Mouse (Mus musculus) adrenal gland, postnatal 36 days (tissue): Measurements from ENCODE around the gene Mdga1. TPM values are rescaled to one million over a fixed set of nuclear protein-coding genes. Genes with fewer than 3 reads are reported as not detected.
"Not testable (repeated sequence)": the region's sequence is repeated elsewhere in the genome, so short reads cannot be mapped to it uniquely, and the experiment has no call there.

Experiments
- DNase-seq, 2 experiments: peaks; one replicate each; pipeline ENCODE4 v3.0.0; 2021; ENCODE audit warnings: mixed read lengths in 1 of 2
- total RNA-seq, 2 experiments: library from RNA; stranded (reverse); gene quantifications; 2 replicates each; pipeline ENCODE4 v1.2.3; 2021

Mdga1 gene
- total RNA-seq, 2 experiments from 2014 or later = 0.63 to 1.4 TPM

DNA sequence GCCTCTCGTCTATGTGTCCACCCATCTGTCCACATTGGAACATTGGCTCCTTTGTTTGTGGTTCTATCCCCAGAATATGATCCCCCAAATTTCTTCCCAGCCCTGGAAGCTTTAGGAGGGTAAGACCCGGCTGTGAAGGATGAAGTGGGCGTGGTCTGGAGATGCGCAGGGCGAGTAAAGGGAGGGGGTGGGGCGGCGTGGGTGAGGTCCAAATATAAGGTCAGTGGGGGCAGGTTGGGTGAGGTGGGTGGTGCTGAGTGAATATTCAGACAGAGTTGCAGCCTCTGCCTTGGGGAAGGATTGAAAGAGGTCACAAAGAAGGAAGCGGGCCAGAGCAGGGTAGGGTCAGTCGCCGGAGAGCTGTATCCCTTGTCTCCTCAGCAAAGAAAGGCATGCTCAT lies 171.7 kb downstream of the Mdga1 start:
- DNase-seq = no peak

DNA sequence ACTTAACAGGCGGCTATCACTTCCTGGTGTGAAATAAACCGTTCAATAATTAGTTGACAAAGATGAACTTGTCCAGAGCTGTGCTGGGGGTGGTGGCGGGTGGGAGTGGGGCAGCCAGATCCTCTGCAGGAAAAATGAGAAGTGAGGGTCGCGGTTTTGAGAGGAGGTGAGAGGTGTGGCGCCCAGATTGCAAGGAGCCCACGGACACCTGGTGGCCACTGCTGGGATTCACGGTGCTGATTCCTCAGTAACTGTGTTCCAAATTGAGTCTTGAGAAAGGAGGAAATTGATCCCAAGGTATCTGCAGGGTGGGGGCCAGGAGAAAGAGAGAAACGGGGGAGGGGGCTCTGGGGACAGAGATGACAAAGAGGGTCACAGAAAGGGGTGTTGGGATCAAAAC lies 173.1 kb downstream of the Mdga1 start:
- no peak for DNase-seq

GRCm38 (mm10) chr17:29796086-29796485 lies 173.8 kb downstream of the Mdga1 start:
- peak; percentile 84 to 92 for DNase-seq

GRCm38 (mm10) chr17:29795050-29795770 lies 174.7 kb downstream of the Mdga1 start:
- no peak for DNase-seq

DNA sequence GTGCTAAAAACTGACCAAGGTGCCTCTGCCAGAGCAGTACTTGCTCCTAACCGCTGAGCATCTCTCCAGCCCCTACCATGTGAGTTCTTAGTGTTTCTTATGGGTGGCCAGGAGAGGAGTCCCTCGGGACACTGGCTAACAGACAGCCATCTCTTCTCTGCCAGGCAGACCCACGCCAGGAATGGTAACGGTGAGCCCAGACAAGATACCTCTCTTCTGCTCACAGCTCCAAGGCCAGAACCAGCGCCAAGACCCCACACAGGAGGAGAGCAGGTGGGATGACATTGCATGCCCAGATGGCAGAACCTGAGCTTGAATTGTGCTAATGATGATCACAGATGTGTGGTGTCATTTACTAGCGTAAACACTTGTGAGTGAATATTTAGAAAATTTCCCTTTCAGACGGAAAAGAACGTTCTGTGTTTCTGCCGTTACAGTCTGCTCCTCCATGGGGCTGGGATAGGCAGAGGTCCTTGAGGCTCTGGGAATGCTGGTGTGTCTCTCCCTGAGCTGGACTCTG lies 178.3 kb downstream of the Mdga1 start:
- no peak for DNase-seq

DNA sequence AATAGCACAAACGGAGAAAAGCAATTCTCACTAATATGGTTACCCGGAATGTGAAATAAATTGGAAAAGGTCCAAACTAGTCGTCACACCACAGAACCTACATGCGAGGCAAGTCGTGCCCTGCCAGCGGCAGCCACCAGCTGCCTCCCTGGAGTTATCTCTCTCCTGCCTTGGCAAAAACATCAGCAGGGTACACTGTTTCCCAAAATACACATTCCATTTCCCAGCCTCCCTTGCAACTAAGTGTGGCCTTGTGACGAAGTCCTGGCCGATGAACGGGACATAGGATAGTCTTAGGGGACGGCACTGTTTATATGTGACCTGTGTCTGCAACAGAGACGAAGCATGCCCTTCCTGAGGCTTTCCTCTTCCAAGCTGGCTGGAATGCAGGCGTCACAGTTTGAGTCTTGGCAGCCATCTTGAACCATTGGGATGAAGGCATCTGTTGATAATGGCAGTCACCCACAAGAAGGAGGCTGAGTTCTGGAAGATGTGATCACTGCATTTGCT lies 179.6 kb downstream of the Mdga1 start:
- DNase-seq = no peak

GRCm38 (mm10) chr17:29789715-29790114 lies 180.2 kb downstream of the Mdga1 start:
- no peak for DNase-seq

- DNase-seq = no peak
These were observed 181.3 kb downstream of the Mdga1 start for GRCm38 (mm10) chr17:29788573-29788972.

- DNase-seq = no peak
These were observed 185.1 kb downstream of the Mdga1 start for GRCm38 (mm10) chr17:29784820-29785219.

GRCm38 (mm10) chr17:29781472-29781871 lies 188.4 kb downstream of the Mdga1 start:
- not testable (repeated sequence) for DNase-seq

GRCm38 (mm10) chr17:29778021-29778420 lies 191.9 kb downstream of the Mdga1 start:
- no peak for DNase-seq

Other genes with a start within 250 kb of the Mdga1 start
- 100 to 1,000 TPM; 145 to 165 TPM for gene Zfand3, start 34.6 kb upstream of the Mdga1 start, total RNA-seq